Mouse (Mus musculus): ENCODE data around the gene Vmn2r3. TPM values are rescaled to one million over a fixed set of nuclear protein-coding genes. Genes with fewer than 3 reads are reported as not detected.

The Vmn2r3 gene
- polyA plus RNA-seq, 1 experiment from 2014 or later = not detected

Other genes starting within 250 kb of the Vmn2r3 start
- 0.04 and 0.06 TPM in 2 replicates for gene Vmn2r1, start 208.2 kb downstream of the Vmn2r3 start, polyA plus RNA-seq (2016; fragmentation: Nextera tagmentation; extraction: Ambion mirVana)
- 0.05 TPM in 1 of 2 replicates, not detected in the other for gene Vmn2r2, start 147.8 kb downstream of the Vmn2r3 start, polyA plus RNA-seq (2016; fragmentation: Nextera tagmentation; extraction: Ambion mirVana)
- not detected in 2 replicates for gene Vmn2r4, start 125.7 kb upstream of the Vmn2r3 start, polyA plus RNA-seq (2016; fragmentation: Nextera tagmentation; extraction: Ambion mirVana)
- gene Vmn2r5, start 220.1 kb upstream of the Vmn2r3 start, polyA plus RNA-seq (2016; fragmentation: Nextera tagmentation; extraction: Ambion mirVana) = not detected in 2 replicates

All from midbrain, embryonic 10.5 days (tissue).